Mouse (Mus musculus) heart, embryonic 13.5 days (tissue): ENCODE measurements around the gene Ap1ar. TPM values are rescaled to one million over a fixed set of nuclear protein-coding genes. Genes with fewer than 3 reads are reported as not detected.

Experiments used
- ATAC-seq: fragments of 200-750 bp; cut with Nextera tagmentation; 2 replicates; pipeline ENCODE4 v1.8.0; 2017; ENCODE audit warnings: moderate TSS enrichment; ENCODE audit not compliant: insufficient number of reproducible peaks, low FRiP score, low TSS enrichment; ENCODE audit errors: extremely low read depth
- H3K27ac ChIP-seq: fragments of 300-500 bp; sonication (generic); replicated peaks from 2 replicates; pipeline ENCODE4 v1.5.1; 2015; ENCODE audit warnings: moderate library complexity, mild to moderate bottlenecking, inconsistent platforms
- H3K27me3 ChIP-seq: fragments of 300-500 bp; sonication (generic); replicated peaks from 2 replicates; pipeline ENCODE4 v1.6.1; 2015; ENCODE audit warnings: mild to moderate bottlenecking, inconsistent platforms
- H3K36me3 ChIP-seq: fragments of 300-500 bp; sonication (generic); 2 replicates; pipeline ENCODE4 v1.6.1; 2015; ENCODE audit warnings: mild to moderate bottlenecking, inconsistent platforms
- H3K4me1 ChIP-seq: fragments of 300-500 bp; sonication (generic); 2 replicates; pipeline ENCODE4 v1.6.1; 2015; ENCODE audit warnings: inconsistent platforms
- H3K4me2 ChIP-seq: fragments of 300-500 bp; sonication (generic); 2 replicates; pipeline ENCODE4 v1.6.1; 2015; ENCODE audit warnings: inconsistent platforms, mild to moderate bottlenecking, moderate library complexity
- H3K4me3 ChIP-seq: fragments of 300-500 bp; sonication (generic); 2 replicates; pipeline ENCODE4 v1.5.1; 2015; ENCODE audit warnings: moderate library complexity, mild to moderate bottlenecking, inconsistent platforms
- H3K9ac ChIP-seq: fragments of 300-500 bp; sonication (generic); 2 replicates; pipeline ENCODE4 v1.6.1; 2015; ENCODE audit warnings: inconsistent platforms, mild to moderate bottlenecking, moderate library complexity
- H3K9me3 ChIP-seq: fragments of 300-500 bp; sonication (generic); 2 replicates; pipeline ENCODE4 v1.6.1; 2016; ENCODE audit warnings: inconsistent platforms
- WGBS: fragments of 180-500 bp; shearing (Covaris S2); methylation state at CpG from one replicate; pipeline ENCODE4 v1.1.7; 2015; ENCODE audit warnings: mixed read lengths; 5-methylcytosine and 5-hydroxymethylcytosine counted together
- polyA plus RNA-seq: library from polyadenylated mRNA; unstranded; fragments of >200 nt; fragmentation: Nextera tagmentation; extraction: Ambion mirVana; gene quantifications from 2 replicates; pipeline ENCODE4 v1.2.1, GENCODE M21; 2015

The Ap1ar gene
- polyA plus RNA-seq, 1 experiment from 2014 or later, result 27.5 TPM

- Histone ChIP-seq H3K36me3 (peaks cover 45% of the 10 kb centered on the region), H3K4me3 (no peak overlapping the region), H3K4me2 (no peak overlapping the region), H3K4me1 (no peaks in the 10 kb centered on the region), H3K9me3 (no peaks in the 10 kb centered on the region), H3K9ac (no peak overlapping the region), H3K27me3 (no peaks in the 10 kb centered on the region), H3K27ac (no peak overlapping the region)
- WGBS, result 73% methylated on average over 11 of the region's 11 CpGs
- no peak for ATAC-seq
These were observed 18.3 kb downstream of the Ap1ar start for GRCm38 (mm10) chr3:127818694-127819663.

GRCm38 (mm10) chr3:127817120-127817683 is 20.1 kb downstream of the Ap1ar start:
- H3K4me3 ChIP-seq, result no peak overlapping the region
- no peak overlapping the region for H3K9ac ChIP-seq
- H3K4me2 ChIP-seq, result no peak overlapping the region
- H3K36me3 ChIP-seq, result peaks cover 58% of the 10 kb centered on the region
- H3K27ac ChIP-seq, result no peak overlapping the region
- no peaks in the 10 kb centered on the region for H3K27me3 ChIP-seq
- no peak for ATAC-seq
- no peaks in the 10 kb centered on the region for H3K9me3 ChIP-seq
- WGBS, result 66% methylated on average over 7 of the region's 7 CpGs
- H3K4me1 ChIP-seq, result no peaks in the 10 kb centered on the region

- H3K27ac ChIP-seq, result no peak overlapping the region
- no peak overlapping the region for H3K9ac ChIP-seq
- no peak for ATAC-seq
- peaks cover 71% of the 10 kb centered on the region for H3K36me3 ChIP-seq
- H3K27me3 ChIP-seq, result no peaks in the 10 kb centered on the region
- H3K4me3 ChIP-seq, result no peak overlapping the region
- no peak overlapping the region for H3K4me2 ChIP-seq
- no peaks in the 10 kb centered on the region for H3K9me3 ChIP-seq
- peaks cover 5% of the 10 kb centered on the region; the same call in 1 of the 2 replicates for H3K4me1 ChIP-seq
- 90% methylated on average over 7 of the region's 7 CpGs for WGBS
These were observed 28.2 kb downstream of the Ap1ar start for GRCm38 (mm10) chr3:127809103-127809502.

GRCm38 (mm10) chr3:127807846-127808245 is 29.5 kb downstream of the Ap1ar start:
- no peak overlapping the region for H3K4me2 ChIP-seq
- H3K9ac ChIP-seq, result no peak overlapping the region
- peaks cover 62% of the 10 kb centered on the region for H3K36me3 ChIP-seq
- no peak overlapping the region for H3K27ac ChIP-seq
- H3K4me3 ChIP-seq, result no peak overlapping the region
- H3K9me3 ChIP-seq, result no peaks in the 10 kb centered on the region
- H3K27me3 ChIP-seq, result no peaks in the 10 kb centered on the region
- peaks cover 8% of the 10 kb centered on the region; the same call in 1 of the 2 replicates for H3K4me1 ChIP-seq
- no peak for ATAC-seq
- 90% methylated on average over 5 of the region's 5 CpGs for WGBS

- no peak overlapping the region for H3K27ac ChIP-seq
- H3K4me2 ChIP-seq, result no peak overlapping the region
- no peaks in the 10 kb centered on the region for H3K27me3 ChIP-seq
- H3K9me3 ChIP-seq, result no peaks in the 10 kb centered on the region
- H3K4me3 ChIP-seq, result no peak overlapping the region
- peaks cover 45% of the 10 kb centered on the region for H3K36me3 ChIP-seq
- WGBS, result 86% methylated on average over 6 of the region's 6 CpGs
- no peak for ATAC-seq
- peaks cover 9% of the 10 kb centered on the region; the same call in 1 of the 2 replicates for H3K4me1 ChIP-seq
- no peak overlapping the region for H3K9ac ChIP-seq
These were observed 31.3 kb downstream of the Ap1ar start for GRCm38 (mm10) chr3:127805991-127806390.

GRCm38 (mm10) chr3:127805071-127805470 is 32.3 kb downstream of the Ap1ar start:
- Histone ChIP-seq H3K4me3 (no peak overlapping the region), H3K4me2 (no peak overlapping the region), H3K9me3 (no peaks in the 10 kb centered on the region), H3K4me1 (0 out of 2 replicates have a peak, but pooled peaks cover 5% of the 10 kb centered on the region), H3K9ac (no peak overlapping the region), H3K36me3 (peaks cover 39% of the 10 kb centered on the region), H3K27me3 (no peaks in the 10 kb centered on the region), H3K27ac (no peak overlapping the region)
- no peak for ATAC-seq
- WGBS, result 82% methylated on average over 12 of the region's 12 CpGs

GRCm38 (mm10) chr3:127804439-127804838 is 32.9 kb downstream of the Ap1ar start:
- 78% methylated on average over 4 of the region's 4 CpGs for WGBS
- H3K9ac ChIP-seq, result no peak overlapping the region
- no peaks in the 10 kb centered on the region for H3K27me3 ChIP-seq

GRCm38 (mm10) chr3:127802814-127803213 is 34.5 kb downstream of the Ap1ar start:
- H3K4me3 ChIP-seq, result no peak overlapping the region
- no peak overlapping the region for H3K27ac ChIP-seq
- 0 out of 2 replicates have a peak overlapping the region, but pooled peaks have one; percentile 37 for H3K9ac ChIP-seq
- H3K36me3 ChIP-seq, result peaks cover 18% of the 10 kb centered on the region
- 0 out of 2 replicates have a peak, but pooled peaks cover 4% of the 10 kb centered on the region for H3K4me1 ChIP-seq
- 37% methylated on average over 8 of the region's 8 CpGs for WGBS
- H3K27me3 ChIP-seq, result no peaks in the 10 kb centered on the region
- H3K9me3 ChIP-seq, result no peaks in the 10 kb centered on the region
- peak overlapping the region; percentile 39 for H3K4me2 ChIP-seq
- no peak for ATAC-seq

More at GRCm38 (mm10) chr3:127804439-127804838, 32.9 kb downstream of the Ap1ar start:
- ATAC-seq, result no peak
- Histone ChIP-seq H3K9me3 (no peaks in the 10 kb centered on the region), H3K4me2 (no peak overlapping the region), H3K4me1 (0 out of 2 replicates have a peak, but pooled peaks cover 4% of the 10 kb centered on the region), H3K4me3 (no peak overlapping the region), H3K36me3 (peaks cover 34% of the 10 kb centered on the region), H3K27ac (no peak overlapping the region)

GRCm38 (mm10) chr3:127801162-127801561 is 36.2 kb downstream of the Ap1ar start:
- H3K27ac ChIP-seq, result no peak overlapping the region
- H3K9ac ChIP-seq, result no peak overlapping the region
- 84% methylated on average over 8 of the region's 8 CpGs for WGBS
- 0 out of 2 replicates have a peak, but pooled peaks cover 4% of the 10 kb centered on the region for H3K4me1 ChIP-seq
- no peaks in the 10 kb centered on the region for H3K9me3 ChIP-seq
- no peak for ATAC-seq
- no peak overlapping the region for H3K4me3 ChIP-seq
- no peak overlapping the region for H3K4me2 ChIP-seq
- H3K36me3 ChIP-seq, result peaks cover 13% of the 10 kb centered on the region
- no peaks in the 10 kb centered on the region for H3K27me3 ChIP-seq

GRCm38 (mm10) chr3:127796271-127796670 is 41.1 kb downstream of the Ap1ar start:
- no peak for ATAC-seq
- H3K9ac ChIP-seq, result no peak overlapping the region
- H3K27me3 ChIP-seq, result peaks cover 7% of the 10 kb centered on the region
- H3K27ac ChIP-seq, result no peak overlapping the region
- H3K4me3 ChIP-seq, result no peak overlapping the region
- WGBS, result 94% methylated on average over 7 of the region's 7 CpGs
- H3K36me3 ChIP-seq, result peaks cover 7% of the 10 kb centered on the region
- H3K4me1 ChIP-seq, result peaks cover 1% of the 10 kb centered on the region
- 0 out of 2 replicates have a peak, but pooled peaks cover 3% of the 10 kb centered on the region for H3K9me3 ChIP-seq
- H3K4me2 ChIP-seq, result no peak overlapping the region

GRCm38 (mm10) chr3:127795762-127796161 is 41.6 kb downstream of the Ap1ar start:
- no peak overlapping the region for H3K27ac ChIP-seq
- H3K36me3 ChIP-seq, result peaks cover 7% of the 10 kb centered on the region
- no peak overlapping the region for H3K4me2 ChIP-seq
- peaks cover 5% of the 10 kb centered on the region for H3K4me1 ChIP-seq
- WGBS, result 88% methylated on average over 3 of the region's 3 CpGs
- H3K9me3 ChIP-seq, result 0 out of 2 replicates have a peak, but pooled peaks cover 3% of the 10 kb centered on the region
- H3K9ac ChIP-seq, result no peak overlapping the region
- ATAC-seq, result no peak
- H3K27me3 ChIP-seq, result peaks cover 9% of the 10 kb centered on the region
- H3K4me3 ChIP-seq, result no peak overlapping the region
